Mouse (Mus musculus): ENCODE data around the gene Slc23a4. TPM values are rescaled to one million over a fixed set of nuclear protein-coding genes. Genes with fewer than 3 reads are reported as not detected.

Slc23a4 gene
- total and polyA plus RNA-seq, 3 experiments: 6.2 to 10.2 TPM; not detected in 1

DNA sequence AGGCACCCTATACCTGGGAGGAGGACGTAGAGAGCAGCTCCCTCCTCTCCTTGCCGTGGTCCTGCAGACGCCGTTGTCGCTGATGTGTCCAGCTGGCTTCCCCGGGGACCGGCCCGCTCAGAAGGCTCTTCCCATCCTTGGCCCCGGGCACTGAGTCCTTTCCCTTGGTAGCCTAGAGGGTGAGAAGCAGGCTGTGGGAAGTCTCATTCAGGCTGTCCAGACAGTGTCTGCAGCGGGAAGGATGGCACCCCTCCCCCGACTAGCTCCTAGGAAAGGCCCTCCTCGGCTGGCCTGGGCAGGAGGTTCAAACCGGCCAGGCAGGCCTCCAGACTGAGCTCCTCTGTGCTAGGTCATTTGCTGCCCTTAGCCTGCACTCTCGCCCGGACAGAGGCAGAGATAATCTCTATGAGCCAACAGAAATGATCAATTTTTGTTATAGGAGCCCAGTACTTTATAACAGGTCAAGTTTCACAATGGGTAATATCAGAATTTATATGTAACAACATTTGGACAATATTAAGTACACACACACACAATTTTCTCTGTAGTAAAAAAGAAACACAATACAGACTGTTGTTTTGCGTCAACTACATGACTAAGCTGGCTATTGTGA lies 91.9 kb downstream of the Slc23a4 start:
- Histone ChIP-seq H3K27me3 (ENCODE audit: control insufficient read depth in 1 of 2, insufficient read depth in 2 of 2, low read length in 2 of 2) (no peaks in the 10 kb centered on the region), H3K36me3 (ENCODE audit: control insufficient read depth in 1 of 2, insufficient read depth in 2 of 2, low read length in 2 of 2) (peaks cover 0 to 10% of the 10 kb centered on the region in 2 experiments; a peak in 3 of 4 replicates), H3K4me1 (ENCODE audit: control insufficient read depth in 1 of 2, insufficient read depth in 2 of 2, low read length in 2 of 2) (peaks cover 2 to 8% of the 10 kb centered on the region in 2 experiments; a peak in 3 of 4 replicates), H3K9ac (ENCODE audit: control insufficient read depth, low read depth, low read length, poor library complexity, severe bottlenecking) (no peak overlapping the region), H3K4me3 (ENCODE audit: control insufficient read depth in 1 of 2, insufficient read depth in 1 of 2, low read depth in 2 of 2, low read length in 2 of 2) (no peak overlapping the region), H3K27ac (ENCODE audit: control insufficient read depth, low read depth, low read length) (no peak overlapping the region), H3K79me2 (ENCODE audit: control insufficient read depth, insufficient read depth, low read length, poor library complexity) (no peaks in the 10 kb centered on the region), H3K9me3 (replicated peaks; ENCODE audit: insufficient read depth, low read length) (no peaks in the 10 kb centered on the region)
- TF ChIP-seq CHD2 (IDR thresholded peaks at IDR 0.05; ENCODE audit: low read length): no peak
- no peak for TF ChIP-seq SMC3 (IDR thresholded peaks at IDR 0.05; ENCODE audit: low read depth, low read length)
- no peak for TF ChIP-seq SIN3A (IDR thresholded peaks at IDR 0.05; ENCODE audit: low read length)
- TF ChIP-seq MAFK (IDR thresholded peaks at IDR 0.05; ENCODE audit: borderline replicate concordance, low read depth, low read length): no peak
- TF ChIP-seq RAD21 (IDR thresholded peaks at IDR 0.05; ENCODE audit: low read depth, low read length): no peak
- TF ChIP-seq POLR2A (IDR thresholded peaks at IDR 0.05; ENCODE audit: control insufficient read depth in 1 of 2, insufficient read depth in 1 of 2, low read depth in 1 of 2, low read length in 2 of 2, poor library complexity in 1 of 2): no peak
- TF ChIP-seq MEF2A (IDR thresholded peaks at IDR 0.05; ENCODE audit: extremely low read depth, insufficient replicate concordance, low read depth, low read length, poor library complexity, severe bottlenecking): no peak
- no peak for TF ChIP-seq MYB (IDR thresholded peaks at IDR 0.05; ENCODE audit: low read depth, low read length)
- no peak for TF ChIP-seq BHLHE40 (IDR thresholded peaks at IDR 0.05; ENCODE audit: borderline replicate concordance, low read depth, low read length)
- TF ChIP-seq MAX (IDR thresholded peaks at IDR 0.05; ENCODE audit: low read length): no peak
- no peak for TF ChIP-seq CTCF (IDR thresholded peaks at IDR 0.05 in 2 of 3, conservative IDR thresholded peaks at IDR 0.05 in 1 of 3; ENCODE audit: control insufficient read depth in 1 of 3, insufficient read depth in 1 of 3, low read depth in 2 of 3, low read length in 3 of 3, poor library complexity in 1 of 3, severe bottlenecking in 1 of 3)
- TF ChIP-seq MYC (IDR thresholded peaks at IDR 0.05; ENCODE audit: low read depth, low read length): no peak
- no peak for TF ChIP-seq UBTF (IDR thresholded peaks at IDR 0.05; ENCODE audit: borderline replicate concordance, insufficient read depth, low read depth, low read length)
- no peak for TF ChIP-seq NELFE (IDR thresholded peaks at IDR 0.05; ENCODE audit: low read depth, low read length)
- TF ChIP-seq GABPA (IDR thresholded peaks at IDR 0.05; ENCODE audit: low read depth, low read length): no peak
- TF ChIP-seq HCFC1 (IDR thresholded peaks at IDR 0.05; ENCODE audit: low read depth, low read length): no peak
- no peak for TF ChIP-seq CHD1 (IDR thresholded peaks at IDR 0.05; ENCODE audit: low read depth, low read length)
- no peak for TF ChIP-seq RCOR1 (IDR thresholded peaks at IDR 0.05; ENCODE audit: low read depth, low read length)
- DNase-seq (ENCODE audit: low read depth, low spot score): no peak

GRCm38 (mm10) chr6:34895569-34895968 lies 92.6 kb downstream of the Slc23a4 start:
- no peak overlapping the region for H3K4me3 ChIP-seq (ENCODE audit: control insufficient read depth in 1 of 2, insufficient read depth in 1 of 2, low read depth in 2 of 2, low read length in 2 of 2)
- no peak for TF ChIP-seq USF2 (IDR thresholded peaks at IDR 0.05; ENCODE audit: borderline replicate concordance in 1 of 2, insufficient read depth in 1 of 2, low read depth in 1 of 2, low read length in 2 of 2)
- no peak for TF ChIP-seq RCOR1 (IDR thresholded peaks at IDR 0.05; ENCODE audit: low read depth, low read length)
- no peak for TF ChIP-seq E2F4 (IDR thresholded peaks at IDR 0.05; ENCODE audit: borderline replicate concordance, low read depth, low read length)
- no peak for TF ChIP-seq MYC (IDR thresholded peaks at IDR 0.05; ENCODE audit: low read depth, low read length)
- no peak for TF ChIP-seq CHD1 (IDR thresholded peaks at IDR 0.05; ENCODE audit: low read depth, low read length)
- no peak for TF ChIP-seq MEF2A (IDR thresholded peaks at IDR 0.05; ENCODE audit: extremely low read depth, insufficient replicate concordance, low read depth, low read length, poor library complexity, severe bottlenecking)
- no peak for TF ChIP-seq MXI1 (IDR thresholded peaks at IDR 0.05; ENCODE audit: low read depth, low read length)
- no peak for TF ChIP-seq MAX (IDR thresholded peaks at IDR 0.05; ENCODE audit: low read length)
- no peak for TF ChIP-seq TBP (IDR thresholded peaks at IDR 0.05; ENCODE audit: low read depth, low read length)
- TF ChIP-seq POLR2AphosphoS2 (IDR thresholded peaks at IDR 0.05; ENCODE audit: low read length): no peak
- TF ChIP-seq GATA1 (IDR thresholded peaks at IDR 0.05; ENCODE audit: low read depth, low read length): no peak
- no peak for TF ChIP-seq ZNF384 (IDR thresholded peaks at IDR 0.05; ENCODE audit: low read depth, low read length)
- no peak for TF ChIP-seq NRF1 (IDR thresholded peaks at IDR 0.05; ENCODE audit: insufficient read depth, low read depth, low read length, poor library complexity, severe bottlenecking)
- TF ChIP-seq MAFK (IDR thresholded peaks at IDR 0.05; ENCODE audit: borderline replicate concordance, low read depth, low read length): no peak
- no peak for TF ChIP-seq USF1 (IDR thresholded peaks at IDR 0.05; ENCODE audit: low read depth, low read length)
- TF ChIP-seq POLR2AphosphoS5 (IDR thresholded peaks at IDR 0.05; ENCODE audit: borderline replicate concordance, low read depth, low read length): no peak
- TF ChIP-seq ZMIZ1 (IDR thresholded peaks at IDR 0.05; ENCODE audit: low read depth, low read length): no peak
- no peak for TF ChIP-seq NELFE (IDR thresholded peaks at IDR 0.05; ENCODE audit: low read depth, low read length)

More at GRCm38 (mm10) chr6:34895569-34895968, 92.6 kb downstream of the Slc23a4 start:
- Histone ChIP-seq H3K4me1 (ENCODE audit: control insufficient read depth in 1 of 2, insufficient read depth in 2 of 2, low read length in 2 of 2) (peaks cover 2 to 8% of the 10 kb centered on the region in 2 experiments; a peak in 3 of 4 replicates), H3K27me3 (ENCODE audit: control insufficient read depth in 1 of 2, insufficient read depth in 2 of 2, low read length in 2 of 2) (no peaks in the 10 kb centered on the region), H3K79me2 (ENCODE audit: control insufficient read depth, insufficient read depth, low read length, poor library complexity) (no peaks in the 10 kb centered on the region), H3K27ac (ENCODE audit: control insufficient read depth, low read depth, low read length) (no peak overlapping the region), H3K9me3 (replicated peaks; ENCODE audit: insufficient read depth, low read length) (no peaks in the 10 kb centered on the region), H3K9ac (ENCODE audit: control insufficient read depth, low read depth, low read length, poor library complexity, severe bottlenecking) (no peak overlapping the region), H3K36me3 (ENCODE audit: control insufficient read depth in 1 of 2, insufficient read depth in 2 of 2, low read length in 2 of 2) (peaks cover 0 to 10% of the 10 kb centered on the region in 2 experiments; a peak in 3 of 4 replicates)
- no peak for DNase-seq (ENCODE audit: low read depth, low spot score)
